Mouse (Mus musculus): ENCODE measurements at regions not wholly inside any gene's neighbourhood (a gene's known extent, or its start where the extent isn't known, plus 50 kb on each side); places are given as distances from the start of the nearest gene placed in this dataset.

DNA sequence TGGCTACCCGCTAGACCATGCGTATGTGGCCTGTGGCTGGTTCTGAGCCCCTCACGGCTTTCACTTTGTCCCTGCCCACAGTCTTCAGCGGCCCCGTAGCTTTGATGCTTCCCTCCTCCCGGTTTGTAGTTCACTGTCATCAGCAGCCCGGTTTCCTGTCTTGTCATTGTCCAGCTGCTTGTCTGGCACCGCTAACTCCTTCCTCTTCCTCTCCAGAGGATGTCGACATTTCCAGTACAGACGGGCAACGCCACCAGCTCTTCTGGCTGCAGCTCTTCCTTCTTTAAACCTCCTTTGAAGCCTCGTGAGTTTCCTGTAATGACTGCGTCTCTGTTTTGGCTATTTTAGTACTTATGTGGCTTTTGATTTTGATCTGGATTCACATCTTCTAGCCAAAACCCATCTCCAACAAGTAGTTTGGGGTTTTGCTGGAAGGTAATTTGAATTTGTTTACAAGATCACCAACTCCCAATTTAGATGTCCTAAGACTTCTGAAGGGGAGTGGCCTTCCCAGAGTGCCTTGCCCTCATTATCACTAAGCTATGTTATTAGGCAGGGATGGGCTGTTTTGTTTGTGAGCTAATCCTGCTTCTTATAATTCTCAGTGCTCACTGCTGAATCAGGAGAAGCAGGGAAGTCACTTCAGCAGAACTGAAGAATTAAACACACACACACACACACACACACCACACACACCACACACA, 85.8 kb upstream of the Bmp2k start:
- H3K9ac ChIP-seq (ENCODE audit: low read depth, low read length, severe bottlenecking) = no peak overlapping the region
- ATAC-seq (ENCODE audit: low FRiP score, low read depth) (no peak), DNase-seq (ENCODE audit: low spot score) (peak; percentile 17)
- H3K4me1 ChIP-seq (ENCODE audit: control insufficient read depth, insufficient read depth, low read length) = no peaks in the 10 kb centered on the region
- TF ChIP-seq POLR2A (IDR thresholded peaks at IDR 0.05; ENCODE audit: borderline replicate concordance, extremely low read depth, insufficient read depth, insufficient read length) = no peak
- no peak overlapping the region for H3K4me3 ChIP-seq (replicated peaks; ENCODE audit: low read length)
- no peak overlapping the region for H3K4me2 ChIP-seq (replicated peaks; ENCODE audit: low read depth, low read length, severe bottlenecking)
- no peaks in the 10 kb centered on the region for H3K27me3 ChIP-seq (ENCODE audit: control insufficient read depth, insufficient read depth, low read length)
- H3K9me3 ChIP-seq (ENCODE audit: control insufficient read depth, low read length) = no peaks in the 10 kb centered on the region
- H3K27ac ChIP-seq (replicated peaks; ENCODE audit: low read depth, low read length) = 0 out of 2 replicates have a peak overlapping the region, but pooled peaks have one; percentile 15
- 61% methylated on average over 13 of the region's 13 CpGs for WGBS
- no peaks in the 10 kb centered on the region for H3K36me3 ChIP-seq (ENCODE audit: control insufficient read depth, insufficient read depth, low read length)

DNA sequence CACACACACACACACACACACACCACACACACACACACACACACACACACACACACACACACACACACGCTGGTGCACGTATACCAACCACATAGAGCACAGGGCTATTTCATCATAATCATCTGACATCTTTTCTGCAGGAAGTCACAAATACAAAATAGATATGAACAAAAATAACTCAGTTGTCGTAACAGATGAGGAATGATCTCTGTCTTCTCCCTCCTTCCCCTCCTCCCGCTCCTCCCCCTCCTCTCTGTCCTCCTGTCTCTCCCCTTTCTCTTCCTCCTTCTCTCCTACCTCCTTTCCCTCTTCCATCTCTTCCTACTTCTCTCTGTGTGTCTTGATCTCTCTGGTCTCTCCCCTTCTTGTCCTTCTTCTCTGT, 85.2 kb upstream of the Bmp2k start:
- no peaks in the 10 kb centered on the region for H3K36me3 ChIP-seq (ENCODE audit: control insufficient read depth, insufficient read depth, low read length)
- TF ChIP-seq POLR2A (IDR thresholded peaks at IDR 0.05; ENCODE audit: borderline replicate concordance, extremely low read depth, insufficient read depth, insufficient read length) = no peak
- H3K4me1 ChIP-seq (ENCODE audit: control insufficient read depth, insufficient read depth, low read length) = no peaks in the 10 kb centered on the region
- ATAC-seq (ENCODE audit: low FRiP score, low read depth) (no peak), DNase-seq (ENCODE audit: low spot score) (no peak)
- no peak overlapping the region for H3K27ac ChIP-seq (replicated peaks; ENCODE audit: low read depth, low read length)
- no peaks in the 10 kb centered on the region for H3K9me3 ChIP-seq (ENCODE audit: control insufficient read depth, low read length)
- H3K9ac ChIP-seq (ENCODE audit: low read depth, low read length, severe bottlenecking) = no peak overlapping the region
- 87% methylated on average over 4 of the region's 4 CpGs for WGBS
- H3K27me3 ChIP-seq (ENCODE audit: control insufficient read depth, insufficient read depth, low read length) = no peaks in the 10 kb centered on the region
- no peak overlapping the region for H3K4me3 ChIP-seq (replicated peaks; ENCODE audit: low read length)
- H3K4me2 ChIP-seq (replicated peaks; ENCODE audit: low read depth, low read length, severe bottlenecking) = no peak overlapping the region

DNA sequence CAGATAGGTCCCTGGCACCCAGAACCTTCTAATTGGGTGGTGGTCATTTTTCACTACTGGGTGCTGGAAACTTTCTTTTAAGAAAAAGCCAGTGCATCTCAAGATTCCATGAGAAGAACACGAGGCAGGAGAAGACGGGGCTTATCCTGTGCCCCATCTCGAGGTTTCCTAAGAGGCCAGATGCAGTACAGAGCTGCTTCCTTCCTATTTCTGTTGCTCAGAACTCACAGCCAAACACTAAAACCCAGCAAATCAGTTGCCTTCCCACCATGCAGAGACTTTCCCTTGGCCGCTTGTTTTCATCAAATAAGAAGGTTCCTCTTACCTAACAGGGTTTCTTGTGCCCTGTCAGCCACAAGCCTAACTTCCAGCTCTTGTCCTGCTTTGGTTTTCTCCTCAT, 84.7 kb upstream of the Bmp2k start:
- Histone ChIP-seq H3K4me2 (replicated peaks; ENCODE audit: low read depth, low read length, severe bottlenecking) (no peak overlapping the region), H3K4me1 (ENCODE audit: control insufficient read depth, insufficient read depth, low read length) (no peaks in the 10 kb centered on the region), H3K9ac (ENCODE audit: low read depth, low read length, severe bottlenecking) (no peak overlapping the region), H3K27me3 (ENCODE audit: control insufficient read depth, insufficient read depth, low read length) (no peaks in the 10 kb centered on the region), H3K9me3 (ENCODE audit: control insufficient read depth, low read length) (no peaks in the 10 kb centered on the region), H3K27ac (replicated peaks; ENCODE audit: low read depth, low read length) (no peak overlapping the region), H3K36me3 (ENCODE audit: control insufficient read depth, insufficient read depth, low read length) (no peaks in the 10 kb centered on the region), H3K4me3 (replicated peaks; ENCODE audit: low read length) (no peak overlapping the region)
- ATAC-seq (ENCODE audit: low FRiP score, low read depth) (no peak), DNase-seq (ENCODE audit: low spot score) (no peak)
- no peak for TF ChIP-seq POLR2A (IDR thresholded peaks at IDR 0.05; ENCODE audit: borderline replicate concordance, extremely low read depth, insufficient read depth, insufficient read length)
- 58% methylated on average over 4 of the region's 4 CpGs for WGBS

DNA sequence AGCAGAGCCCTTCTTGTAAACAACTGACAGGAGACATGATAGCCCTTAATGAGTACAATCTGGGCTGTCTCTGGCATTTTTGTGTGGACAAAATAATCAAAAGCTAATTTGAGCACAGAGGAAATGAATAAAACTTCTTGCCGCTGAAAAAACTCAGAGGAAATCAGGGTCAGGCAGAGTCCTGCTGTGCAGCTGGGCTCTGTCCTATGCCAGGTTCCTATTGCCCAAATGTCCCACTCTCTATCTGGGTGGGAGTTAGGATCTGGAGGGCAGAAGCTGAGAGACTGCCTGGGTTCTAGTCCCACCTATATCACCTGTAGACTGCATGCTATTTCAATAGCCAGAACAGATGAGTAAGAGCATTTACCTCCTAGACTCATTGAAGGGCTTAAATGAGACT, 83.8 kb upstream of the Bmp2k start:
- Histone ChIP-seq H3K27me3 (ENCODE audit: control insufficient read depth, insufficient read depth, low read length) (no peaks in the 10 kb centered on the region), H3K4me1 (ENCODE audit: control insufficient read depth, insufficient read depth, low read length) (no peaks in the 10 kb centered on the region), H3K36me3 (ENCODE audit: control insufficient read depth, insufficient read depth, low read length) (no peaks in the 10 kb centered on the region), H3K9ac (ENCODE audit: low read depth, low read length, severe bottlenecking) (no peak overlapping the region), H3K9me3 (ENCODE audit: control insufficient read depth, low read length) (no peaks in the 10 kb centered on the region), H3K4me3 (replicated peaks; ENCODE audit: low read length) (no peak overlapping the region), H3K4me2 (replicated peaks; ENCODE audit: low read depth, low read length, severe bottlenecking) (no peak overlapping the region), H3K27ac (replicated peaks; ENCODE audit: low read depth, low read length) (no peak overlapping the region)
- DNase-seq (ENCODE audit: low spot score) (no peak), ATAC-seq (ENCODE audit: low FRiP score, low read depth) (no peak)
- 12% methylated on average over 1 of the region's 1 CpGs for WGBS
- TF ChIP-seq POLR2A (IDR thresholded peaks at IDR 0.05; ENCODE audit: borderline replicate concordance, extremely low read depth, insufficient read depth, insufficient read length) = no peak

DNA sequence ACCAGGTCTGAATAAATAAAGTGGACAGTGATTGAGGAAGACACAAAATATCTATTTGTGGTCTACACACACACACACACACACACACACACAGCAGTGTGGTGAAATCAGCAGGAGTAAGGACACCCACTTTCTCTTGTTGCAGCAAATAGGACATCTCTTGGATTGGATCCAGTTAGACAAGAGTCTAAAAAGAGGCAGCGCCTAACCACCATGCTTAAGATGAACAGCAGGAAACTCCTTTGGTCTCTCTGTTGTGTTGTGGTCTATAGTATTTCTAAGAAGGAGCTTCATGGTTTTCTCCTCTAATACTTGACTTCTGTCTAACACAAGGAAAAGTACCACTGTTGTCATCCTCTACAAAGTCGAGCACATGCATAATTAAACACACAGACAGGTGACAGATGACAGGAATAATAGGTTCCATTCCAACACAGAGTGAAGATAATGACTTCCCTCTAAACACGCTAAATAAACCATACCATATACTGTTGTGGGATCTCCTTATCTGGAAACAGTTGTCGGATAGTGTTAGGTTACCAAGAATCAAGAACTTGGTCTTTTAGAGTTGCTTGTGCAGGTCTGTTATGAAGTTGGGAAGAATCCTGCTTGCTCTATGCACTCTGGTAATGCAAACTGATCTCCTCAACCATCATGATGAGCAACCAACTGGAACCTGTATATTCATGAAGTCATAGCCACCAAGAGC, 82.6 kb upstream of the Bmp2k start:
- DNase-seq (ENCODE audit: low spot score) (no peak), ATAC-seq (ENCODE audit: low FRiP score, low read depth) (no peak)
- Histone ChIP-seq H3K4me1 (ENCODE audit: control insufficient read depth, insufficient read depth, low read length) (no peaks in the 10 kb centered on the region), H3K27me3 (ENCODE audit: control insufficient read depth, insufficient read depth, low read length) (no peaks in the 10 kb centered on the region), H3K9ac (ENCODE audit: low read depth, low read length, severe bottlenecking) (no peak overlapping the region), H3K27ac (replicated peaks; ENCODE audit: low read depth, low read length) (no peak overlapping the region), H3K4me3 (replicated peaks; ENCODE audit: low read length) (no peak overlapping the region), H3K36me3 (ENCODE audit: control insufficient read depth, insufficient read depth, low read length) (no peaks in the 10 kb centered on the region), H3K9me3 (ENCODE audit: control insufficient read depth, low read length) (no peaks in the 10 kb centered on the region), H3K4me2 (replicated peaks; ENCODE audit: low read depth, low read length, severe bottlenecking) (no peak overlapping the region)
- TF ChIP-seq POLR2A (IDR thresholded peaks at IDR 0.05; ENCODE audit: borderline replicate concordance, extremely low read depth, insufficient read depth, insufficient read length) = no peak
- WGBS = 88% methylated on average over 4 of the region's 4 CpGs
